In genomic region chr1:51916276-51916675, GRCm38 (mm10) we compare ENCODE assay signal across 8 mouse cellular contexts. TPM values are rescaled to one million over a fixed set of nuclear protein-coding genes. Genes with fewer than 3 reads are reported as not detected.
DNase-seq lines count a peak whose midpoint lies in the region; ATAC-seq lines count a peak whose summit lies in the region.

No protein-coding gene starts in this region.

- H3K27me3 ChIP-seq in lung, embryonic 16.5 days (ENCODE audit: control insufficient read depth, insufficient read depth, low read depth, low read length) = no peaks in the 10 kb centered on the region
- H3K27me3 ChIP-seq in forebrain, embryonic 15.5 days = no peaks in the 10 kb centered on the region
- H3K27me3 ChIP-seq in limb, embryonic 15.5 days = no peaks in the 10 kb centered on the region
- no peaks in the 10 kb centered on the region for H3K27me3 ChIP-seq in stomach, embryonic 15.5 days (replicated peaks)

- no peaks in the 10 kb centered on the region for H3K36me3 ChIP-seq in lung, embryonic 16.5 days (ENCODE audit: control insufficient read depth, insufficient read depth, low read length)
- H3K36me3 ChIP-seq in forebrain, embryonic 15.5 days = no peaks in the 10 kb centered on the region
- no peaks in the 10 kb centered on the region for H3K36me3 ChIP-seq in limb, embryonic 15.5 days
- no peaks in the 10 kb centered on the region for H3K36me3 ChIP-seq in stomach, embryonic 15.5 days

- no peak for ATAC-seq in lung, embryonic 16.5 days (ENCODE audit: low read depth)
- ATAC-seq in forebrain, embryonic 15.5 days (replicated peaks) = peak; percentile 1; the same call in 1 of the 2 replicates
- no peak for ATAC-seq in limb, embryonic 15.5 days (ENCODE audit: insufficient number of reproducible peaks, low FRiP score, low TSS enrichment, low read depth)
- ATAC-seq in stomach, embryonic 15.5 days (ENCODE audit: insufficient read depth, low FRiP score, low read depth) = no peak
- ATAC-seq in megakaryocyte progenitor cell, adult 5-6 weeks (replicated peaks; ENCODE audit: poor library complexity) = no peak

- peaks cover 29% of the 10 kb centered on the region for H3K4me1 ChIP-seq in lung, embryonic 16.5 days (replicated peaks; ENCODE audit: control insufficient read depth, insufficient read depth, low read length)
- H3K4me1 ChIP-seq in forebrain, embryonic 15.5 days = peaks cover 22% of the 10 kb centered on the region
- peaks cover 18% of the 10 kb centered on the region for H3K4me1 ChIP-seq in limb, embryonic 15.5 days
- H3K4me1 ChIP-seq in stomach, embryonic 15.5 days = peaks cover 15% of the 10 kb centered on the region

- 63% methylated on average over 5 of the region's 5 CpGs for WGBS in lung, embryonic 16.5 days
- WGBS in forebrain, embryonic 15.5 days = 54% methylated on average over 5 of the region's 5 CpGs
- 55% methylated on average over 5 of the region's 5 CpGs for WGBS in limb, embryonic 15.5 days
- 59% methylated on average over 5 of the region's 5 CpGs for WGBS in stomach, embryonic 15.5 days

- H3K27ac ChIP-seq in lung, embryonic 16.5 days (ENCODE audit: low read length) = no peak overlapping the region
- peak overlapping the region; percentile 90 for H3K27ac ChIP-seq in forebrain, embryonic 15.5 days (replicated peaks)
- peak overlapping the region; percentile 93 for H3K27ac ChIP-seq in limb, embryonic 15.5 days
- H3K27ac ChIP-seq in stomach, embryonic 15.5 days = no peak overlapping the region

- H3K4me2 ChIP-seq in lung, embryonic 16.5 days (ENCODE audit: low read depth, low read length) = peak overlapping the region; percentile 60
- peak overlapping the region; percentile 77 for H3K4me2 ChIP-seq in forebrain, embryonic 15.5 days (replicated peaks)
- peak overlapping the region; percentile 65 for H3K4me2 ChIP-seq in limb, embryonic 15.5 days
- peak overlapping the region; percentile 61 for H3K4me2 ChIP-seq in stomach, embryonic 15.5 days

- no peaks in the 10 kb centered on the region for H3K9me3 ChIP-seq in lung, embryonic 16.5 days (ENCODE audit: control insufficient read depth, low read length)
- no peaks in the 10 kb centered on the region for H3K9me3 ChIP-seq in forebrain, embryonic 15.5 days
- H3K9me3 ChIP-seq in limb, embryonic 15.5 days = no peaks in the 10 kb centered on the region
- H3K9me3 ChIP-seq in stomach, embryonic 15.5 days = no peaks in the 10 kb centered on the region

- peak overlapping the region; percentile 78 for H3K4me3 ChIP-seq in lung, embryonic 16.5 days (ENCODE audit: low read length)
- H3K4me3 ChIP-seq in forebrain, embryonic 15.5 days = peak overlapping the region; percentile 81
- H3K4me3 ChIP-seq in limb, embryonic 15.5 days = peak overlapping the region; percentile 90
- H3K4me3 ChIP-seq in stomach, embryonic 15.5 days (replicated peaks) = peak overlapping the region; percentile 91

- DNase-seq in lung, postnatal 25 days (ENCODE audit: low spot score) = no peak
- DNase-seq in yolk sac, embryonic 10.5 days (ENCODE audit: low spot score) = no peak
- no peak for DNase-seq in adrenal gland, adult 8-10 months

- no peak overlapping the region; the same call in 1 of the 2 replicates for H3K9ac ChIP-seq in lung, embryonic 16.5 days (ENCODE audit: low read length)
- H3K9ac ChIP-seq in forebrain, embryonic 15.5 days (replicated peaks) = peak overlapping the region; percentile 95
- no peak overlapping the region for H3K9ac ChIP-seq in limb, embryonic 15.5 days
- no peak overlapping the region for H3K9ac ChIP-seq in stomach, embryonic 15.5 days

RNA-seq across cellular contexts. Expression of gene Myo1b, which starts 0.4 kb away (rescaled TPM):
- polyA plus RNA-seq in lung, embryonic 16.5 days (2015; fragmentation: Nextera tagmentation; extraction: Ambion mirVana) = 80.4 and 83.0 TPM in 2 replicates
- 86.4 and 94.5 TPM in 2 replicates for polyA plus RNA-seq in forebrain, embryonic 15.5 days (2015; fragmentation: Nextera tagmentation; extraction: Ambion mirVana)
- polyA plus RNA-seq in limb, embryonic 15.5 days (2015; fragmentation: Nextera tagmentation; extraction: Ambion mirVana) = 76.1 and 88.9 TPM in 2 replicates
- polyA plus RNA-seq in stomach, embryonic 15.5 days (2015; fragmentation: Nextera tagmentation; extraction: Ambion mirVana) = 63.0 and 63.8 TPM in 2 replicates
- 10 to 100 TPM; 47.5 to 65.6 (median 54.5) TPM for total RNA-seq in adrenal gland, adult 8-10 months (2022)
- 2.0 and 3.3 TPM in 2 replicates for total RNA-seq in megakaryocyte progenitor cell, adult 5-6 weeks (2015)
- 5.2 and 5.8 TPM in 2 replicates for total RNA-seq in megakaryocyte progenitor cell, adult 5-6 weeks (2017)

Comparison
In these comparisons a context has a peak if more than half of its experiments do, and no peak if none do; other contexts are left out.
1. H3K27ac ChIP-seq: peak in forebrain, embryonic 15.5 days (single experiment) and limb, embryonic 15.5 days (single experiment); none in lung, embryonic 16.5 days (single experiment) and stomach, embryonic 15.5 days (single experiment).
2. Peak in every context shown above with its lines, with median percentiles within 50 percentile points of each other: H3K4me2 ChIP-seq and H3K4me3 ChIP-seq.